Mouse (Mus musculus) testis, adult 2 months (tissue): ENCODE results near the gene Tmem200c.

Experiments
- CTCF ChIP-seq: fragments of 200-500 bp; IDR thresholded peaks from 2 replicates; pipeline ENCODE4 v1.5.1; 2012; ENCODE audit warnings: low read depth, mild to moderate bottlenecking, inconsistent platforms, low read length, moderate library complexity; ENCODE audit not compliant: control insufficient read depth, insufficient read depth, insufficient replicate concordance
- POLR2A ChIP-seq: fragments of 200-500 bp; IDR thresholded peaks from 2 replicates; pipeline ENCODE4 v1.6.1; 2012; ENCODE audit warnings: low read depth, mild to moderate bottlenecking, inconsistent platforms, low read length, moderate library complexity; ENCODE audit not compliant: control insufficient read depth

DNA sequence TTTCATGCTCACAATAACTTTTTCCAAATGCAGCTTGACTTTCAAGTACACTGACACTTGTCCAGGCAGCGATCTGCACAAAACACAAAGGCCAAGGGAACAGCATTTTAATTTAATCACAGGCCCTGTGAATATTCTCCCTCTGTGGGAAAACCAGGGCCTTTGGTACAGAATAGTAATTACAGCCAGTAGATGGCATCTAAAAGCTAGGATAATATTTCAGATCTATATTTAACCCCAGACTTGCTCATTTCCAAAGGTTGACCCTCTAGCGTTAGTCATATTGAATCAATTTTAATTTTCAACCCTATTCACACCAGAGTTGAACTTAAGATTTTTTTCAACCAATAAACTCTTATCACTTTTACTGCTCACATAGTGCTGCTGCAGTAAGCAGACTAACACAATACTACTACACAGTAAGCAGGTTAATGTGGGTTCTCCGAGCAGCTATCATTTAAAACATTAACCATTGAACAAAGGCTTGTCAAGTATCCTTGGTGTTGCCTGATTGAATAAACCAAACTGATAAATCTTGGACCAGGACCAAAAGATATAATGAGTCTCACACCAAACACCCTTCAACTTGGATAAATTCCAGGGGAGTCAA is 57.2 kb downstream of the Tmem200c start:
- TF ChIP-seq CTCF (no peak), POLR2A (no peak)
